Mouse (Mus musculus) embryo, embryonic 10 days (tissue): Measurements from ENCODE around the gene Ninj1.

ENCODE experiments used
- DNase-seq: peaks from one replicate; pipeline ENCODE4 v3.0.0-alpha.2; 2015; ENCODE audit warnings: low spot score

The Ninj1 gene

GRCm38 (mm10) chr13:49196766-49197165 lies 9.5 kb downstream of the Ninj1 start:
- DNase-seq = no peak

DNA sequence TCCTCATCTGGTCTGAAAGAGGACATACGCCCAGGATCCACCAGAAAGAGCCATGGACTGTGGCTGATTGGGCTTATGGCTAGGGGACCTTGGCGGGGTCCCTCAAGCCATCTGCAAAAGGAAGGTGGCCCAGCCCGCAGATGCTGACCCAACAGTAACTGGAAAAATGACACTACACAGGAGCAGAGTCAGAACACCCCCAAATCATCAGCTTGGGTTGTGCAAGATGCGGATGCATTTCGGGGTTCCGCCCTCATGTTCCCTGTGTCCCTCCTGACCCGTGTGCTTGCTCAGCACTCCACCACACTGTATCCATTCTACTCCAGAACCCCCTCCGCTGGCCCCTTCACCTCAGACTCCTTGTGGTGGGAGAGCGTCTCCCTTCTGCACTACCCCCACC lies 11.4 kb downstream of the Ninj1 start:
- no peak for DNase-seq

DNA sequence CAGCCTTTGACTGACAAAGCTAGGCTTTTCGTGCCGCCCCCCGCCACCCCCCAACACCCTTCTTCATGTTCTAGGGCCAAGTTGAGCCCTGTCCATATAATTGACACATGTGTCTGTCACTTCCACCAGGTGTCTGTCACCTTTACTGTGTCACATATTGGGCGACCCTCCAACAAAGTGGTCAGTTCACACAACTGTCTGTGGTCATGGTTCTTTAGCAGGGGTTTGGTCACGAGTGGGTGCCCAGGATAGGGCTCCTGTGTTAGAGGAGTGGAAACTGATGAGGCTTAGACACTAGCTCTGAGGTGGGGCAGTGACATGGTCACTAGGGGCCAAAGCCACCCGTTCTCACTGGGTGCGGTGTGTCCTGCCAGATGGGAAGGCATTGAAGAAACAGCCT lies 12.6 kb downstream of the Ninj1 start:
- no peak for DNase-seq

GRCm38 (mm10) chr13:49200688-49201087 lies 13.4 kb downstream of the Ninj1 start:
- DNase-seq = no peak

DNA sequence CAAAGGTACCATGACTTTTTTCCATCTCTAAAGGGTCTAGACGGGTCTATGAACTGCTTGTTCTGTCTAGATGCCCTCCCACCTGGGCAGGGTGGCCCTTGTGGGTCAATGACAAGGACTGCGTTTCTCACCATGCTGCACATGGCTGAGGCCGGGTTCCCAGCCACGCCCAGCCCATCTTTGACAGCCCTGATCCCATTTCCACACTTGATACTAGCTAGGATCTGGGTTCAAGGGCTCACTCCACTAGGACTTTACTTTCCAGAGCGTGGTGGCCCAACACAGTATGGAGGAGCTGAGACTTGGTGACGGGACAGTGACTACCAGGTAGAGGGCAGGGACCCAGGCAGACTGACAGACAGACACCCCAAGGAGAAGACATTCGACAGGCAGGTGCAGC lies 15.3 kb downstream of the Ninj1 start:
- DNase-seq = no peak

- DNase-seq = peak; percentile 80
Measured at GRCm38 (mm10) chr13:49205381-49205998, 18.2 kb downstream of the Ninj1 start.

GRCm38 (mm10) chr13:49206341-49206740 lies 19.1 kb downstream of the Ninj1 start:
- DNase-seq = no peak

- DNase-seq = no peak
Measured at GRCm38 (mm10) chr13:49209306-49209705, 22.0 kb downstream of the Ninj1 start.

DNA sequence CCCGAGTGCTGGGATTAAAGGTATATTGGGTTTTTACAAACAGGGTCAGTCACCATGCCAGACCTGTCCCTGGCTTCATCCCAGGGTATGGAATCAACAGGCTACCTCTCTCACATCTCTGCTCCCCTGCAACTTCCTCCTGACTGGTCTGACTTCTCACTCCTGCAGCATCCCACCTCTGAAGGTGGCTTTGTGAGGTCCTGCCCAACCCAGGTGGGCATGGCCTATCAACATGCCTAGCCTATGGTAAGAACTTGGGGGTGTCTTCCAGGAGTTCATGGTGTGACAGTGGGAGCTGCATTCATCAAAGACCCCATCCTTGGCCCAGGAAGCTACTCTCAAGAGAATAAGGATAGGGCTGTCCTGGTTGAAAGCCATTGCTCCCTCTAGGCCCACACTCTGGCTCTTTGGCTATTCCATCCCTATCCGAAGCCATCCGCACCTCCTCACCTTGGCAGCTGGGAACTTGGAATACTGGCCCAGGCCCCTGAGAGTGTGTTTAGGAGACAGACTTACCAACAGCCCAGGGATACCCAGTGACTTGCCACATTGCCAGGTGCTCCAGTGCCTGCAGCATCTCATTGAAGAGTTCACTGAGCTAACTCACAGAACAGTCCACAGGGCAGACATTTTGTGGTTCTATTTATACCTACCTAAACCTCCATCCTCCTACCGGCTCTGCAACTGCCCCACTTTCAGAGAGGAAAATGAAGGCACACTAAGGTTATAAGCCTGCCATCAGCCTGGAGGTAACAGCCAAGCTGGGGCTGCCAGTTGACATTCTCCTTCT lies 25.6 kb downstream of the Ninj1 start:
- DNase-seq = no peak

GRCm38 (mm10) chr13:49213531-49213932 lies 26.2 kb downstream of the Ninj1 start:
- no peak for DNase-seq

GRCm38 (mm10) chr13:49214454-49214853 lies 27.2 kb downstream of the Ninj1 start:
- no peak for DNase-seq

DNA sequence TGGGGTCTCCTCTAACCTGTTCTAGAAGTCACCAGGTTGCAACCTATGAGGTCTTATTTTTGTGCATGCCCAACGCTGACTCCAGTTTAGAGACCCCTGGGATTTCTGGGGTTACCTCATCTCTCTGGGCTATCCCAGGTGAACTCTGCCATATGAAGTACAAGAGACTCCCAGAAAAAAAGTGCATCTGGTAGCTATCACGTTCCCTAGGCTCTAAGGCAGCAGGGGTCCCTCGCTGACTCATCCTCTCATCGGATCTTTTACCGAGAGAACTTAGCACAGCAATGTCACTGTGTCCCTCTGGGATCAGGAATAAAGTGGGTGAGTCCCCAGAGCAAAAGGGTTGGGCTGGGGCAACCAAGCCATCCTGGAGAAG lies 27.8 kb downstream of the Ninj1 start:
- DNase-seq = no peak

DNA sequence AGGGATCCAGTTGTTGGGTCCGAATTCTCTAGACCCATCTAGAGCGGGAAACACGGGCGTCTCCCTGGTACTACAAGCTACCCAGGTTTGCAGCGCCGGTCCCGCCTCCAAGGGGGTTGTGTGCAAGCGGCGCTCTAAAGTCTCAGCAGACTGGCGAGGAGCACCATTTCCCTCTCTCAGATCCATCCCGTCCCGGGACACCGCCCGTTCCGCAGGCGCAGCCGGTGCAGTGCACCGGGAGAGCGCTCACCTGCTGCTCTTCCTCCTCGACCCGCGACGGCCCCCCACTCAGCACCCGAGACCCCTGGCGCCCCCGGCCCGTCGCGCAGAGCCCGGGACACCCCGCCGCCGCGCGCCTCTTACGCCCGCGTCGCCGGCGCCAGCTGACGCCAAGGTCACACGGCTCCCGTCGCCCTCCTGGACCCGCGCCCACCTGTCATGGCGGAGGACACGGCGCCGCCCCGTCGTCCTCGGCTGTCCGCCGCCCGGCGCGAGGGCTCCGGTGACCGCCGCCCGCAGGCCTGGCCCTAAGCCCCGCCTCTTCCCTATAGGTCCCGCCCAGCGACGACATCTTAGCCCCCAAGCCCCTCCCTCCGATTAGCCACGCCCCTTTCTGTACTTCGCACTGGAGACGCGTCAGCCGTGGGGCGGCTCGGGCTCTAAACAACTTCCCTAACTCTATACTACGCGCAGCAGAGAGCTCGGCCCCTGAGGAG lies 28.4 kb downstream of the Ninj1 start, which contains the start of gene Card19:
Card19 (minus strand) TSS at position 534 of the 716 bp plus-strand sequence.
- peak; percentile 96 for DNase-seq

DNA sequence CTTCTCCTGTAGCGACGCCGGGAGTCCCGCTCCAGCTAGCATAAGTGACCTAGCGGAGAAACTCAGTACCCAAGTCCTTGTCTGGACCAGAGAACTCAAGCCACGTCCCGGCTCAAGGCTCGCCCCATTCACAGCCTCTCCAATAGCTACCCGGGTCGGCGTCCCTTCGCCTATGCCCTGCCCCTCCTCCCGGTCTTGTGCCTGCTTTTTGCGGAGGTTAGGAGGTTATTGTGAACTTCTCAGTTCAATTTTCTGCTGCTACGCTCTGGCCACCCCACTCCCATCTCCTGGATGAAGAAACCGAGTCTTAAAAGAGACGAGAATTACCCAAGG lies 28.9 kb downstream of the Ninj1 start:
- DNase-seq = no peak

- DNase-seq = no peak
Measured at GRCm38 (mm10) chr13:49216808-49217561, 29.7 kb downstream of the Ninj1 start.

GRCm38 (mm10) chr13:49218651-49219050 lies 31.4 kb downstream of the Ninj1 start:
- DNase-seq = peak; percentile 44

GRCm38 (mm10) chr13:49219367-49219766 lies 32.1 kb downstream of the Ninj1 start:
- no peak for DNase-seq

- DNase-seq = no peak
Measured at GRCm38 (mm10) chr13:49220912-49221311, 33.6 kb downstream of the Ninj1 start.

GRCm38 (mm10) chr13:49224314-49224713 lies 37.0 kb downstream of the Ninj1 start:
- no peak for DNase-seq

GRCm38 (mm10) chr13:49224729-49225128 lies 37.4 kb downstream of the Ninj1 start:
- DNase-seq = no peak

GRCm38 (mm10) chr13:49225159-49225558 lies 37.9 kb downstream of the Ninj1 start:
- DNase-seq = no peak

GRCm38 (mm10) chr13:49225633-49226032 lies 38.3 kb downstream of the Ninj1 start:
- DNase-seq = no peak
